Mouse (Mus musculus) ovary, adult 10 weeks (tissue): Measurements from ENCODE around the gene Tmem106c. TPM values are rescaled to one million over a fixed set of nuclear protein-coding genes. Genes with fewer than 3 reads are reported as not detected.

Source experiments
- polyA plus RNA-seq: library from polyadenylated mRNA; stranded (reverse); fragments of 350-450 nt; fragmentation: Illumina TruSeq; extraction: RNeasy Lipid Tissue Mini Kit (QIAGEN cat#74804); gene quantifications from one replicate; pipeline ENCODE4 v1.2.3, GENCODE M21; 2014

Gene Tmem106c
- polyA plus RNA-seq = 10.4 TPM

GRCm38 (mm10) chr15:97963989-97964835 is at the start of gene Tmem106c:
Gene Tmem106c, plus strand, starts transcription at chr15:97964200.

GRCm38 (mm10) chr15:98003822-98004739 is 40.1 kb downstream of the Tmem106c start, which contains the start of gene Col2a1:
Gene Col2a1, minus strand, starts transcription at chr15:98004695.

Other genes with a start within 250 kb of the Tmem106c start
- 0.54 TPM for gene Endou, start 232.9 kb upstream of the Tmem106c start, polyA plus RNA-seq
- gene Rapgef3, start 196.2 kb upstream of the Tmem106c start, polyA plus RNA-seq = not detected
- 29.7 TPM for gene Slc48a1, start 185.7 kb upstream of the Tmem106c start, polyA plus RNA-seq
- gene Hdac7, start 119.7 kb upstream of the Tmem106c start, polyA plus RNA-seq = 3.2 TPM
- 1.7 TPM for gene Vdr, start 53.6 kb upstream of the Tmem106c start, polyA plus RNA-seq
- gene Col2a1, start 40.5 kb downstream of the Tmem106c start, polyA plus RNA-seq = not detected
- 5.7 TPM for gene Pfkm, start 128.4 kb downstream of the Tmem106c start, polyA plus RNA-seq
- 52.8 TPM for gene Senp1, start 129.5 kb downstream of the Tmem106c start, polyA plus RNA-seq
- gene Asb8, start 201.4 kb downstream of the Tmem106c start, polyA plus RNA-seq = 23.2 TPM
- 0.14 TPM for gene Ccdc184, start 203.0 kb downstream of the Tmem106c start, polyA plus RNA-seq
- not detected for gene Olfr288, start 231.3 kb downstream of the Tmem106c start, polyA plus RNA-seq